Mouse (Mus musculus) liver (tissue): Measurements from ENCODE around the gene Fetub.

ENCODE experiments used
- DNase-seq: peaks from one replicate; pipeline ENCODE4 v3.0.0-alpha.2; 2020; ENCODE audit warnings: mixed read lengths

The Fetub gene

GRCm38 (mm10) chr16:22918034-22918433, at the start of gene Fetub:
Gene Fetub, plus strand, starts transcription at chr16:22918334.
- DNase-seq = no peak

DNA sequence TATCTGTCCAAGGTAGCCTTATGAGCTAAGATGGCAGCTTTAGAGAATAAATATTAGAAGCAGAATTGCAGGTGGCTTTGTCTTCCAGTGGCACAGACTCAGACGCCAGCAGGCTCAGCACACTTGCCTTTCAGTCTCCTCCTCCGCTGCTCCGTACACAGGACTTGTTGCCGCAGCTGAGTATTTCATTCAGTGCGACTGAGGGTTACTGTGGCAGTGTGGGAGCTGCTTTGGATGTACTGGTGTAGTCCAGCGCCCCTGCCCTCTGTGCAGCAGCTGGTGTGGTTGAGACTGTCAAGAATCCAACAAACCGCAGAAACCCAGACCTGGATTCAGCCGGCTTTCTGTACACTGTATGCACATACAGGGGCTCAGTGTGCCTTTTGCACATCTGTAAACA, 45.7 kb upstream of the Fetub start:
- no peak for DNase-seq

GRCm38 (mm10) chr16:22873369-22873768, 44.8 kb upstream of the Fetub start:
- no peak for DNase-seq

GRCm38 (mm10) chr16:22876218-22877043, 41.7 kb upstream of the Fetub start:
- DNase-seq = peak; percentile 31

GRCm38 (mm10) chr16:22877660-22878390, 40.3 kb upstream of the Fetub start:
- DNase-seq = no peak

DNA sequence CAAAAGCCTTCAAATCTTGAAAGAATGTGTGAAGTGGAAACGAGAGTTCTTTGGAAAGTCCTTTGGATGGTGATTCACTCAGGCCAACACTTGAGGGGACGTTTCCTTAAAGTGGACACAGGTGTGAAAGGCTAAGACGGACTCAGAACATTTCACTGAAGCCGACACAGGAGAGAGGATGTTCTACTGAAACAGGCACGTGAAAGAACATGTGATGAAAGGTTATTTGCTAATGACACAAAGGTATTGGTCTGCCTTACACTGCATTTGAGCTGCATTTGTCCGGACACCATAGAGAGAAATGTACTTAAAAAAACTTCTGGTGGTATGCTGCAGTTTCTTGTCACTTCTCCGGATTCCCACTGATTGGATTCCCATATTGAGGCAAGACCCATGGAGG, 39.4 kb upstream of the Fetub start:
- no peak for DNase-seq

GRCm38 (mm10) chr16:22879945-22880595, 38.1 kb upstream of the Fetub start:
- DNase-seq = no peak

- no peak for DNase-seq
Observed at GRCm38 (mm10) chr16:22880900-22881299, 37.2 kb upstream of the Fetub start.

DNA sequence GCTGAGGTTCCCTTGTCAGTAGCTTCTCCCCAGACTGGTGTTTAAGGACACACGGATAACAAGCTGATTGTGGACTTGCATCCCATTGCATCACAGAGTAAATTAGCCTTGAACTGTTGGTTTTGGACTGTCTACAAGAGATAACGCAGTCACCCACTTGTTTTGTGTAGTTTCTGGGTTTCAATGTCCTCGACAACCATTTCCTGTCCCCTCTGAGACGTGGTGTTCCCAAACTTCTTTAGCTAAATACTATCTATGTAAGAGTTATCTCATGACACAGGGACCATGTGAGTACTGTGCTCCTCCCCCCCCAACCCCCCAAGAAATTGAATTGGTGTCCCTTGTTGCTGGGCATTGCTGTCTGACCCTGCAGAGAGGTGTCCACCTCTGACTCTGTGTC, 36.6 kb upstream of the Fetub start:
- DNase-seq = no peak

- DNase-seq = no peak
Observed at GRCm38 (mm10) chr16:22883441-22883840, 34.7 kb upstream of the Fetub start.

GRCm38 (mm10) chr16:22885356-22885755, 32.8 kb upstream of the Fetub start:
- DNase-seq = no peak

DNA sequence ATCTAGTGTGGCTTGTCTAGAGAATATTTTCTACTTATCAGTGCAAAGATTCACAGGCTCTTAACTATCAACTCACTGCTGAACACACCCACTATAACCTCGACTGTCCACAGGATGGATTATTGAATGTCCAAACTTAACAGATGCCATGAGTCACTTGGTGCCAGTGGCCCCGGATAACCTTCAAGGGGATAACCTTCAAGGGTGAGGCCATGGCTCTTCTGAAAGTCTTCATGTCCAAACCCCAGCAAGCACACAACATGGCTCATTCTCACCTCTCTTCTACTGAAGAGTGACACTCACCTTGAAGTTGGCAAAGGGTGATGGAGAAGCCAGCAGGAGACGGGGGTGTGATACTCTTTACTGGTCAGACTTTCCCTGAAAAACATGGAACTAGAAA, 31.4 kb upstream of the Fetub start:
- DNase-seq = no peak

DNA sequence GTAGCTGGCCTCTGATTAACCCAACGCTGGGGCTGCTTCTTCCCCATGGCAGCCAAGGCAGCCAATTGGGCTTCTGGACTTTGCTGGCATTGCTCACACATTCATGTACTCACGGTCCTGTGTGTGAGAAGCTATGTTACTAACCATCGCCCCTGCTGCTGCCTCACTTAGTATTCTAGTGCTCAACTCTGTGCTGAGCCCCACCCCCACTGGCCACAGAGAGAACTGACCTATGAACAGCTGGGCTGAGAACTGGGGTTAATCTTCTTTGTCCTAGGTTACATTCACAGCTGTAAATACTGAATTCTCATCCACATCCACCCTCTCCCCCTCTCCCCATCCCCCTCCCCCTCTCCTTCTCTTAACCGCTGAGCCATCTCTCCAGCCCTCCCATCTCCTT, 29.3 kb upstream of the Fetub start:
- peak; percentile 38 for DNase-seq

DNA sequence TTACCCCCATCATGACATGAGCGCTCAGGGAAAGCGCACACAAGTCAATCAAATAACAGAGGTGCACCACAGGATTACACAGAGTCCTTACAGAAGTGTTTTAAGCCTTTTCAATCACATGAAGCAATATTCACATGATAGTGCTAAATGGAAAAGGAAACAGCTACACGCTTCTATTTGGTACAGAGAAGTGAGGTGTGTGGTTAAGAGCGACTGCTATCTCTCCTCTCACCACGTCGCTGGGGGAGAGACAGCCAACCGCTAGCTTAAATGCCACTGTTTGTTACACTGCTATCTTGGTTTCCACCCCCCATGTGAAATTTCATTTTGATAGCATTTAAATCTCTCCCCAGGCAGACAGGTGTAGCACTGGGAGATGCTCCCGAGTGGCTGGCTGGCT, 28.4 kb upstream of the Fetub start:
- DNase-seq = no peak

DNA sequence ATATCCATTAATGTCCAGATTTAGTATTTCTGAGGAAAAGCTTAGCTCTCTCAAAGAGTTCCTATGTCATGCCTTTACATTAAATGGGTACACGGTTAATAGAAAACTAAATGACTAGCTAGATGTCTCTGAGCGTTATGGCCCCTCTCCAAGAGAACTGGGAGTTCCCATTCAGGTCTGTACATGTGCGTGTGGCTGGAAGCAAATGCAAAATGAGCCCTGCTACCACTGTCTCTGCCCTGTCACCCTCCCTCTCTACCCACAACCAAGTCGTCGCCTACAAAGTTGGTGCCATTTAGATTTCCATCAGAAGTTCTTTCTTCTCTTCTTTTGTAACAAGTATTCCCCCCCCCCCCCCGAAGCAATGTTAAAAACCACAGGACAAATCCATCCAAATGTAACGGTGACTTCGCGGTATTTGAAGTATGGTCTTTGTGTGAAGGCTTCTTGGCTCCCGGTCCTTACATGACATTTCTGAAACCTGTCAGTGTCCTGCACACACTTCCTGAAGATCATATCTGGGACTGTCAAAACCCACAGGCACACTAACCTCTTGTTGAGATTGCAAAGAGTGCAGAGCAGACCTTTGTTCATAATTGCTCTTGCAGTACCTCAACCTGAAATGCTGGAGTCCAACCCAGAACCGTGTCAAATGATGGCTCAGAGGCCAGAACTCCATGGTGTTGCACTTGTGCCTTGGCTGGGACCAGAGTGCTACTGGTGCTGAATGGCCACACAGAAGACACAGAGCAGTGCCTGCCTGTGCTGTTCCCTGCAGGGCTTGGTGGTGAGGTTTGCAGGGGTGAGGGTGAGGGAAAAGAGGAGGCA, 27.2 kb upstream of the Fetub start, which contains the start of gene Ahsg:
TSS of gene Ahsg (plus strand) at position 595 of the 828 bp plus-strand sequence.
- DNase-seq = no peak

DNA sequence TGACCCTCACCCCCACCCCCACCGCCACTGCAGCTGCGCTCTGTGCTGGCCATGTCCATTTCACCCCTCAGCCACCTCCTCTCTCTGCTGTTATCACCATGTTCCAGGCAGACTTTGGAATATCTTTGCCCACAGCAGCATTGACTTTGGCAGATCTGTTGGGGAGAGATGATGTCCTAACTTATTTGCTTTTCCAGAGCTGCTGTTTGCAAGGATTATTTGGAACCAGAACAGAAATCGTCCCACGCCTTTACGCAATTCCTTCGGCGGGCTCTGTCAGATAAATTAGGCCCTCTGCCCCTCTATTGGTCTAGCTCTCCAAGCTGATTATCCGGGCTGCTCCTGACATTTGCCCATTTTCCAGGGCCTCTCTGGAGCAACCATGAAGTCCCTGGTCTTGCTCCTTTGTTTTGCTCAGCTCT, 26.4 kb upstream of the Fetub start:
- DNase-seq = peak; percentile 35

DNA sequence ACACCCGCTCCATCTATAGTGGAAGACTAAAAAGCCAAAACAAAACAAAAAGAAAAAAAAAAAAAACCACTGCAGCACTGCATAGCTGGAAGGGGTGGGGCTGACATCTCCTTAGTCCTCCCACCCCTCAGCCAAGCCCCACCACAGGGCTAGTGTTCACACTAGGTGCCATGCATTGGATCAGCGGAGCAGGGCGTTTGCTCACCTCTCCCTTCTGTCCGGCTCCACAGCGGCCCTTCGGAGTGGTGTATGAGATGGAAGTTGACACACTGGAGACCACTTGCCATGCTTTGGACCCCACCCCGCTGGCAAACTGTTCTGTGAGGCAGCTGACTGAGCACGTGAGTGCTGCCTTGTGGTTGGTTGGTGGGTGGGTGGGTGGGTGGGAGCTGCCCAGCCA, 24.0 kb upstream of the Fetub start:
- peak; percentile 9 for DNase-seq

GRCm38 (mm10) chr16:22896618-22897017, 21.5 kb upstream of the Fetub start:
- no peak for DNase-seq

DNA sequence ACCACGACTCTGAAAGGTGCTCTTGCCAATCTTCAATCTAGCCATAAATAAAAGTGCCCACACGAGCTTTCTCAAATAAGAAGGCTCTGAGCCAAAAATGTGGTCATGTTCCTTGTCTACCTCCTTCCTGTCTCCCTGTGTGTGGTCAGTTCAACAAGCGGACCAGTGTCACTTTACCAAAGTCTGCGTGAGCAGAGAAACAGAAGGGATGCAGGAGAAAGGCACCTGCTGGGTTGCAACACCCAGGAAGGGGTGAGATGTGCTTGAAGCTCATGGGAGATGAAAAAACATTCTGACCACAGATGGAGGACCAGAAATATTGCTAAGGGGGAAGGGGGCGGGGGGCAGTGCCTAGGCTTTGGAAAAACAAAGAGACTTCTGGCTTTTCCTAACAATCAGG, 18.8 kb upstream of the Fetub start:
- no peak for DNase-seq

DNA sequence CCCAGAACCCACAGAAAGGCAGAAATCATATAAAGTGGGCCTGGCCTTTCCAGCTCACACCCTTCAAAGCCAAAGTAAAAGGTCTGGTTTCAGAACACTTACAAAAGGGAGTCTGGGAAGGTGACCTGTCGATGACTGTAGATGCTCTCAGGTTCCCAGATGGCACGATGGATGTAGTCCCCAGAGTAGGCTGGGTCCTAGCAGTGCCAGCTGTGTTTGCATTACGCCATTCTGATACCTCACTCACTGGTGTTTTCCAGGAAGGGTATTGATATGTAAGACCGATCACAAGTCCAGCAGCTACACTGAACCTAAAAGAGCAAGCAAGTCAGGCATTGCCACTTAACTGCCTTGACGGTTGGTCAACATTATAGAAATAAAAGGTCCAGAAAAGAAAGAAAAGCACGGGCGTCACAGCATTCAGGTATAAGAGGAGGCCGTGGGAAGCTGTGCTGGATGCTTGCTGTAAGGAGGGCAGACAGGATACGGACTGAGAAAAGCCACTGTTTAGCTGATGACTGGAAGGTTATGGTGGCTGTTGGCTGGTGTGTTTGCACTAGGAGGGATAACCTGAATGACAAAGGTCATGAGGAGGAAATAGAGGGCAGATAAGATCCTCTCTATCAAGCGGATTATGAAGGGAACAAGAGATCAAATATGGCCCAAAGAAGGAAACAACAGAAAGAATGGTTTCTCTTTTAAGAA, 18.1 kb upstream of the Fetub start:
- no peak for DNase-seq

DNA sequence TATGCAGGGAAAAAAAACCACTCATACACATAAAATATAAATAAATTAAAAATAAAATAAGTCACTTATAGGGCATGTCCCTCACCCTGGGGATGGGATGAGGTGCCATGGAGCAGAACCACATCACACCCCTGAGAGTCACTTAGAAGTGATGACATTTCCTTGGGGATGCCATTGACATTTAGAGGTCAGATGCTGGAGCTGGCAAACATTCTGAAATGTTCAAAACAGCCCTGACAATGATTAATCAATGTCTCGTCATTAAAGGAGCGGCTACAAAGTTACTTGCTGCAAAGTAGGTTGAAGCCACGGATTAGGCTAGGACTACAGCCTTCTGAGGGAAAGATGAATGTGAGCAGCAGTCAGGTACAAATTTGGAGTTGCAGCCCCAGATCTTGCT, 16.8 kb upstream of the Fetub start:
- no peak for DNase-seq

- DNase-seq = no peak
Observed at GRCm38 (mm10) chr16:22909290-22909689, 8.8 kb upstream of the Fetub start.
